Mouse (Mus musculus) intestine, embryonic 16.5 days (tissue): ENCODE results near the gene Rin1. TPM values are rescaled to one million over a fixed set of nuclear protein-coding genes. Genes with fewer than 3 reads are reported as not detected.
A peak's percentile ranks its signal among the peaks of the same experiment; 100 is the strongest.

Experiments
- ATAC-seq: fragments of 200-750 bp; cut with Nextera tagmentation; 2 replicates; pipeline ENCODE4 v1.8.0; 2017; ENCODE audit warnings: moderate TSS enrichment, moderate library complexity
- H3K27ac ChIP-seq: fragments of 300-500 bp; sonication (generic); 2 replicates; pipeline ENCODE4 v1.5.1; 2014; ENCODE audit warnings: mild to moderate bottlenecking, low read length
- H3K27me3 ChIP-seq: fragments of 300-500 bp; sonication (generic); replicated peaks from 2 replicates; pipeline ENCODE4 v1.6.1; 2014; ENCODE audit warnings: low read length, control low read depth, mixed read lengths; ENCODE audit not compliant: control insufficient read depth, insufficient read depth
- H3K36me3 ChIP-seq: fragments of 300-500 bp; sonication (generic); 2 replicates; pipeline ENCODE4 v1.6.1; 2014; ENCODE audit warnings: low read length, control low read depth; ENCODE audit not compliant: control insufficient read depth, insufficient read depth
- H3K4me1 ChIP-seq: fragments of 300-500 bp; sonication (generic); 2 replicates; pipeline ENCODE4 v1.6.1; 2014; ENCODE audit warnings: low read length, control low read depth, mixed read lengths; ENCODE audit not compliant: control insufficient read depth, insufficient read depth
- H3K4me2 ChIP-seq: fragments of 300-500 bp; sonication (generic); 2 replicates; pipeline ENCODE4 v1.6.1; 2014; ENCODE audit warnings: low read depth, low read length, control low read depth
- H3K4me3 ChIP-seq: fragments of 300-500 bp; sonication (generic); 2 replicates; pipeline ENCODE4 v1.5.1; 2014; ENCODE audit warnings: mild to moderate bottlenecking, low read length
- H3K9ac ChIP-seq: fragments of 300-500 bp; sonication (generic); 2 replicates; pipeline ENCODE4 v1.6.1; 2014; ENCODE audit warnings: low read depth, low read length
- H3K9me3 ChIP-seq: fragments of 300-500 bp; sonication (generic); 2 replicates; pipeline ENCODE4 v1.6.1; 2016; ENCODE audit warnings: low read length, control low read depth; ENCODE audit not compliant: control insufficient read depth
- WGBS: fragments of 180-500 bp; shearing (Covaris S2); extraction: QIAGEN DNeasy Blood & Tissue Kit; methylation state at CpG from one replicate; pipeline ENCODE4 v1.1.7; 2014; 5-methylcytosine and 5-hydroxymethylcytosine counted together
- polyA plus RNA-seq: library from polyadenylated mRNA; unstranded; fragments of >200 nt; fragmentation: Nextera tagmentation; extraction: Ambion mirVana; gene quantifications from 2 replicates; pipeline ENCODE4 v1.2.1, GENCODE M21; 2015

The Rin1 gene
- polyA plus RNA-seq, 1 experiment from 2014 or later, result 2.8 TPM

GRCm38 (mm10) chr19:5039301-5040114 lies 10.8 kb upstream of the Rin1 start:
- Histone ChIP-seq H3K4me2 (peak overlapping the region; percentile 98), H3K27ac (peak overlapping the region; percentile 68), H3K4me1 (peaks cover 27% of the 10 kb centered on the region), H3K9ac (peak overlapping the region; percentile 91), H3K9me3 (no peaks in the 10 kb centered on the region), H3K27me3 (no peaks in the 10 kb centered on the region), H3K36me3 (no peaks in the 10 kb centered on the region), H3K4me3 (peak overlapping the region; percentile 80)
- peak; percentile 12; the same call in 1 of the 2 replicates for ATAC-seq
- WGBS, result 10% methylated on average over 41 of the region's 41 CpGs

- peak; percentile 82 for ATAC-seq
- no peaks in the 10 kb centered on the region for H3K36me3 ChIP-seq
- peak within 1 kb of the TSS; percentile 74 for H3K27ac ChIP-seq
- peak within 1 kb of the TSS; percentile 83 for H3K4me3 ChIP-seq
- peak within 1 kb of the TSS; percentile 98 for H3K4me2 ChIP-seq
- WGBS, result 3% methylated on average over 40 of the region's 40 CpGs
- peak within 1 kb of the TSS; percentile 91 for H3K9ac ChIP-seq
- H3K4me1 ChIP-seq, result peaks cover 27% of the 10 kb centered on the region
- no peaks in the 10 kb centered on the region for H3K9me3 ChIP-seq
- H3K27me3 ChIP-seq, result no peaks in the 10 kb centered on the region
These were observed 9.3 kb upstream of the Rin1 start, which contains the start of gene Brms1 for GRCm38 (mm10) chr19:5040862-5041523. Gene Brms1, plus strand, starts transcription at chr19:5041354.

- Histone ChIP-seq H3K4me1 (peaks cover 27% of the 10 kb centered on the region), H3K9me3 (no peaks in the 10 kb centered on the region), H3K4me2 (peak overlapping the region; percentile 98), H3K4me3 (peak overlapping the region; percentile 83), H3K36me3 (no peaks in the 10 kb centered on the region), H3K27ac (peak overlapping the region; percentile 74), H3K27me3 (no peaks in the 10 kb centered on the region), H3K9ac (peak overlapping the region; percentile 91)
- 2% methylated on average over 16 of the region's 16 CpGs for WGBS
- peak; percentile 12; the same call in 1 of the 2 replicates for ATAC-seq
These were observed 8.7 kb upstream of the Rin1 start for GRCm38 (mm10) chr19:5041588-5041987.

- Histone ChIP-seq H3K27ac (no peak overlapping the region), H3K9ac (no peak overlapping the region), H3K36me3 (no peaks in the 10 kb centered on the region; the same call in 1 of the 2 replicates), H3K27me3 (no peaks in the 10 kb centered on the region), H3K4me3 (no peak overlapping the region), H3K4me1 (peaks cover 14% of the 10 kb centered on the region), H3K9me3 (no peaks in the 10 kb centered on the region), H3K4me2 (no peak overlapping the region)
- no peak for ATAC-seq
- 78% methylated on average over 4 of the region's 4 CpGs for WGBS
These were observed 4.8 kb upstream of the Rin1 start for GRCm38 (mm10) chr19:5045531-5045930.

GRCm38 (mm10) chr19:5048138-5049056 lies 1.9 kb upstream of the Rin1 start:
- Histone ChIP-seq H3K4me2 (no peak overlapping the region), H3K4me3 (no peak overlapping the region), H3K9ac (no peak overlapping the region), H3K4me1 (peaks cover 16% of the 10 kb centered on the region), H3K27me3 (peaks cover 9% of the 10 kb centered on the region; the same call in 1 of the 2 replicates), H3K27ac (no peak overlapping the region), H3K9me3 (no peaks in the 10 kb centered on the region), H3K36me3 (no peaks in the 10 kb centered on the region; the same call in 1 of the 2 replicates)
- no peak for ATAC-seq
- 85% methylated on average over 14 of the region's 14 CpGs for WGBS

- WGBS, result 90% methylated on average over 6 of the region's 6 CpGs
- Histone ChIP-seq H3K4me2 (no peak overlapping the region), H3K36me3 (no peaks in the 10 kb centered on the region; the same call in 1 of the 2 replicates), H3K27me3 (peaks cover 9% of the 10 kb centered on the region; the same call in 1 of the 2 replicates), H3K9ac (no peak overlapping the region), H3K27ac (no peak overlapping the region), H3K4me3 (no peak overlapping the region), H3K9me3 (no peaks in the 10 kb centered on the region), H3K4me1 (peaks cover 16% of the 10 kb centered on the region)
- no peak for ATAC-seq
These were observed 956 bp upstream of the Rin1 start for GRCm38 (mm10) chr19:5049325-5049724.

- ATAC-seq, result peak; percentile 64
- H3K9ac ChIP-seq, result peak overlapping the region; percentile 59
- H3K27ac ChIP-seq, result peak overlapping the region; percentile 63; the same call in 1 of the 2 replicates
These were observed 750 bp downstream of the Rin1 start for GRCm38 (mm10) chr19:5051031-5051430.

GRCm38 (mm10) chr19:5051515-5051914 lies 1.2 kb downstream of the Rin1 start:
- Histone ChIP-seq H3K9ac (peak overlapping the region; percentile 59), H3K27me3 (peaks cover 9% of the 10 kb centered on the region; the same call in 1 of the 2 replicates), H3K4me1 (peaks cover 18% of the 10 kb centered on the region), H3K4me3 (peak overlapping the region; percentile 47; the same call in 1 of the 2 replicates), H3K27ac (no peak overlapping the region), H3K36me3 (no peaks in the 10 kb centered on the region; the same call in 1 of the 2 replicates), H3K9me3 (no peaks in the 10 kb centered on the region), H3K4me2 (peak overlapping the region; percentile 68)
- ATAC-seq, result no peak
- 64% methylated on average over 3 of the region's 3 CpGs for WGBS

More at GRCm38 (mm10) chr19:5051031-5051430, 750 bp downstream of the Rin1 start:
- peaks cover 16% of the 10 kb centered on the region for H3K4me1 ChIP-seq
- H3K4me2 ChIP-seq, result peak overlapping the region; percentile 68
- peak overlapping the region; percentile 47 for H3K4me3 ChIP-seq
- H3K9me3 ChIP-seq, result no peaks in the 10 kb centered on the region
- 8% methylated on average over 17 of the region's 17 CpGs for WGBS
- H3K36me3 ChIP-seq, result no peaks in the 10 kb centered on the region; the same call in 1 of the 2 replicates
- peaks cover 9% of the 10 kb centered on the region; the same call in 1 of the 2 replicates for H3K27me3 ChIP-seq
